Mouse (Mus musculus) heart, postnatal 14 days (tissue): ENCODE measurements at regions not wholly inside any gene's neighbourhood (a gene's known extent, or its start where the extent isn't known, plus 50 kb on each side); places are given as distances from the start of the nearest gene placed in this dataset.
A peak's percentile ranks its signal among the peaks of the same experiment; 100 is the strongest.

Experiments
- DNase-seq, 2 experiments: peaks; one replicate each; pipeline ENCODE4 v3.0.0; 2021 to 2022
- intact Hi-C: fragments of 180-260 bp; cut with DNase I; formaldehyde crosslinking; loops from one replicate; pipeline ENCODE4 v1.15.1; 2025

DNA sequence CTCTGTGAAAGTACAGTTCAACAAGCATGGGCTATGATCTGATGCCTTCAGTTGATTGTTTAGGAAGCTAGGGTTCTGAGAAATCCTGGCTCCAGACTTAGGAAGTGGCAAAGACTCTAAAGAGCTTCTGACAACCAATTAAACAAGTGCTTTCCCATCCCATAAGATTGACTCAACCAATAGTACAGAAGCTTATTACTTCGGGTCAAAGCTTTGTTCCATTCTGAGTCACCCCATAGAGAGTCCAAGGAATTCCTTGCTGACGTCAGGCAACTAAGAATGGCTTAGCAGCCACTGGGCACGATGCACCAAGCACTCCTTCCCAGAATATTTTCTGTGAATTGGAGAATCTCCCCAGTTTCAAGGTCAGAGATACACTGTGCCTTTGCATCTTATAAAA, 59.0 kb upstream of the Ntm start:
- no peak for DNase-seq
- intact Hi-C loops: no loop called here

DNA sequence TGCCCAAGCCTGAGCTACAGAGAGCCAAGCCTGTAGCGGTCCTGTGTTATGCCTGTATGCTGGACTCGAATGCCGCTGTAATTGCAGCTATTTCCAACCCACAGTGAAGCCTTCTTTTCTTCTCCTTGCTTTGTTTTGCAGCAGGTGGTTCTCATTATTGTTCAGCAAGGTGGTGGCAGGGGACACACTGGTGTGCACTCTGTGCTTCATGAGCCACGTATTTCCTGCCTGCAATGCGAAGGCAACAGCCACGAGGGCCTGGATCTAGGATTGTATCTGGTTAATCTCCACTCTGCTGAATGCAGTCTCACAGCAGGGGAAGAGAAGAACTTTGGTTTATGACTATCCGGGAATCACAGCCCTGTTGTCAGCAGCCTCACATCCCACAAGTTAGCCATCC, 62.3 kb upstream of the Ntm start:
- intact Hi-C loops: no loop called here
- DNase-seq: no peak

DNA sequence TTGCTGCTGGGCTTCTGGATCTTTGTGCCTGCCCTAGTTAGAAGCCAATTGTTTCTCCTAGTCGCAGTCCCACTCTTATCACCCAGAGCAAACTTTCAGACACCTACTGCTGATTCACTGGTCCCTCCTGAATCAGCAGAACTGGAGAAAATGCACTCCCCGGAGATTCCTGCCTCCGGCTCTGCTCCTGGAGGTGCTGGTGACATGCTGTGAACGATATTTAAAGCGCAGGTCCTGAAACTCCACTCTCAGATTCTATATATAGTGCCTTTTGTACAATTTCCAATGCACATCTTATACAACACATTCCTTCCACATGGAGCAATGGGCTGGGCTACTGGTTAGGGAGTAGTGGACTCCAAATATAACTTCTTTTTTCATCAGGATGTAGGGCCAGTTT, 64.0 kb upstream of the Ntm start:
- no peak for DNase-seq
- intact Hi-C loops: no loop called here

DNA sequence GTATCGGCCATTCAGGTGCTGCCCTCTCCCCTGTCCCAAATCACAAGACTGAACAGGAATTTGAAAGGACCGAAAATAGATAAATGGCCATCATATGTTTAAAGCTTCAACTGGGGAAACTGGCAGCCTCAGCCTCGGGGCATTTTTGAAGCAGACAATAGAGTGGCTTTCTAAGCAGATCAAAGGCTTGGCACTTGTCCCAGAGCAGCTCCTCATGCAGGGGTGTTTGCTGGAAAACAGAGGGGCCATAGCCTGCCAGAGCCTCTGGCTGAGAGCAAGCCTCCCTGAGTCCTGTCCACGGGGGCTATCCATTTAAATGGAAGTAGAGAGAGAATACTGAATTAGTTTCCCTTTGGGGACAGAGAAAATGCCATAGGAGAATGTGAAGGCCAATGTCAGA, 77.5 kb upstream of the Ntm start:
- intact Hi-C loops: no loop called here
- DNase-seq: no peak

DNA sequence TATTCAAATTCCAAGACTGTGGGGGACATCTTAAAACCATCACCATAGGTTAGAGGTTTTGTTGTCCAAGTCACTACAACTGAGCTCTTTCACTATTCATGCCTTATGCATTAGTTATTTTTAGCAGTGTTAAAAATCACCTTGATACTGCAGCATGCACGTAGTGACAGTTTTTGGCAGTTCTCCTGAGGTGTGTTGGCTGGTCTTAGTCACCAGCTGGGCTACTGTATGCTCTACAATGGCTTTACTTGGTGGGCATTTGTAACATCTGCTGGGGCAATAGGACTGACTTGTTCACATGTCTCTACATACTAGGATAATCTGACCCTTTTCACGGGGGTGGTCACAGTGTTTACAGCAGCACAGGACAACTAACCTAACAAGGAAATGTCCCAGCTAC, 101.6 kb upstream of the Ntm start:
- intact Hi-C loops: no loop called here
- DNase-seq: no peak

DNA sequence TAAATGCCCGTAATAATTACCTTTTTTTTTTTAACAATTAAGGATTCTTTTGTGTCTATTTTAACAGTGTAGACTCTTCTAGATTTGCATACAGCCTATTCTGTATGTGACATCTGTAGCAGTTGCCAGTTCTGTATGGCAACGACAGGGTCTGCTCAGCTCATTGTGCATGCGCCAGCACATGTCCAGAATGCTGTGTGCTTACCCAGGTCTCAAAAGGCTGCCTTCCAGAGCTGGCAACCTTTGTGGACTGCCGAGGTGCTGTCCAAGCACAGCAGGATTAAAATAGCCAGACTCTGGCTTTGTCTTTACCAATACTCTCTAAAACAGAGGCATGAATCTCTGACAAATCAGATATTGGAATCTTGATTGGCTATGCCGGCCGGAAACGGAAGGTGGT, 105.0 kb upstream of the Ntm start:
- intact Hi-C loops: no loop called here

DNA sequence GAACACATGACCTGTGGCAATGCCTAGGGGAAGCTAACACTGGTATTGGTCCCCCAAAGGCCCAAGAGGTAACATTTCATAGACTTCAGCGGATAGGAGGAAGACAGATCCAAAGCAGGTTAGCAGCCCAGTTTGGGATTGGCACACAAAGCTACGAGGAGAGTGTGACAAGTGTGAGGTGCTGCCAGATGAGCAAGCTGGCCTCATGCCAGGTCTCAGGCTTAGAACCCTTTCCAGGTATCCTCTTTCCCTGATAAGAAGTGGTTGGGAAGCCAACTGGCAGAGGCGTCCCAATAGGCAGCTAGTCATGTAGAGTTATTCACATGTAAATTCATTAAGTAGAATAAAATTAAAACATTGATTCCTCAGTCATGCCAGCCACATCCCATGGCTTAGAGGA, 112.3 kb upstream of the Ntm start:
- intact Hi-C loops: no loop called here
- DNase-seq: peak; percentile 53 to 63

More for the DNA sequence above, 105.0 kb upstream of the Ntm start:
- DNase-seq: peak; percentile 6 to 13

DNA sequence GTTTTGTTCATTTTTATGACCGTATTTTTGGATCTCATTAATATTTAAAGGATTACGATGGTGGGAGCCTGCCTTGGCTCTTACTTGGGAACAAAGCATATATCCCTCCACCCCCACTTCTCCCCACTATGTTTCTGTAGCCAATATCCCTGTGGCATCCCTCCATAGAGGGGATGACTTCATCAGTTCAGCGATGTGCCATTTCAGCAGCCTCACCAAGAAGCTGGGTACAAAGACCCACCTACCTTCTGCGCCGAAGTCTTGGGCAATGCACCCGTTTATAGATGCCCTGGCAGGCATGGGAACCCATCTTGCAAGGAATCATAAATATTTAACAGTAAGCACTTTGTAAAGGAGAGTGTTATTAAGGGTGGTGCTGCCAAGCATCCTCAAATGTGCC, 113.1 kb upstream of the Ntm start:
- intact Hi-C loops: no loop called here
- no peak for DNase-seq

DNA sequence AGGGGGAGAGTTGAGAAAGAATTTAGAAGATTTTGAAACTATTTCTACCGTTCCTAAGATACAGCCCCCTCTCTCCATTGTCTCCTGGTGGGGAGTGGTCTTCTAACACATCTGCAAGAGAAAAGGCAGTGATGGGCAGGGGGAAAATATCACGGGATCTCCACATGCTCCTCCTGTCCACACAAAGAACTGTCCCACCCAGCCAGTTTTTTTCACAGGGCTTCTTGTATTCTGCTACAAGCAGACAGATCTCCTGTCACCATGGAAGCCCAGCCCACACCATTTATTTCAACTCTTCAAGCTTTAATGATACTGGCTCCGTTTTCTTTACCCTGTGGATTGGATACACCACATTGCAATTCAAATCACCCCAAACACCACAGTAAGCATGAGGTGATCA, 113.5 kb upstream of the Ntm start:
- DNase-seq: no peak
- intact Hi-C loops: no loop called here

DNA sequence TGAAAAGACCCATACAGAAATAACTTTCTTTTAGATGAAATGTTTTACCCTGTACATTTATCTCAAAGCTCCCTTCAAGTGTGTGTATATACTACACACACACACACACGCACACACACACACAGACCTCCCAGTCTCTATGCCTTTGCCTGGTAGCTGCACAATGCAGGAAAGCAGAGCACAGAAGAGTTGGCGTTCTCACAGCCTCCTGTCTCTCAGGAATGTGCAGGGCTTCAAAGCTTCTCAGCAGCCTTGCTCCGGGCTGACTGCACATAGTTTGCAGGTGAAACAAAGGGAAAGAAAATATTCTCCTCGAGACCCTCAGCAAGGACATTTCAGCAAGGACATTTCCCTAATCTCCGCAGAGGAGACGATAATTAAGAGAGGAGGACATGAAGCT, 139.0 kb upstream of the Ntm start:
- intact Hi-C loops: no loop called here

DNA sequence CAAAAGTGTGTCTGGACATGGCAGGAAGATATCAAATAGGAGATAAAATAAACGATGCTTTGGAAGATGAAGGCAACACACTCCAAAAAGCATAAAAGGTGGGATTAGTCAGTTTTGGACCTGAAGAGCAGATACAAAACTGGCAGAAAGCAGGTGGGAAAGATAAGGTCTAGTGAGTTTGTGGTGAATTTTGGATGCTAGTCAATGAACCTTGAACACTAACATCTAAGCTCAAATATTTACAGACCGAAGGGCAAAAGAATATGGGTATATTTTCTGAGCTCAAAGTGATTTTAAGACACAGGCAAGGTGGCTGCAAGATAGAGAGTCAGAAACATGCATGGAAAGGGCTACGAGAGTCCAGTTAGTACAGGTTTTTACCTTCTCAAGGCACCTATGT, 159.4 kb upstream of the Ntm start:
- DNase-seq: no peak
- intact Hi-C loops: no loop called here

More for the DNA sequence above, 139.0 kb upstream of the Ntm start:
- no peak for DNase-seq

DNA sequence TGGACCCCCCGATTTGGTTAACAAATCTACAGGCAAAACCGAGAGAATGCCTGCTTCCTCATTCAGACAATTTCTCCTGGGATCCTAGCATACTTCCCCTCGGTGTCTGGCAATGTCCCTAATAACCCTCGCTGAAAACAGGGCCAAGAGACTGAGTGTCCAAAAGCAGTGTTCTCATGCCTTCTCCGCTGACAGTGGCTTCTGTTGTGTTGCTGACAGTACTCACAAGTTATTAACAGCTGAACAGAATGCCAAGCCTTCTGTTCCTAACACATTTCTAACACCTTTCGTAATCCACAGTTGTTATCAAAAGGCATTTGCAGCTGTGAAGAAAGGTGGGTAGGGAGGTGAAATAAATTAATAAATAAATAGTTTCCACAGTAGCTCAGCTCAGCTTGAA, 166.2 kb upstream of the Ntm start:
- intact Hi-C loops: no loop called here
- DNase-seq: peak in 1 of 2 experiments; percentile 9

DNA sequence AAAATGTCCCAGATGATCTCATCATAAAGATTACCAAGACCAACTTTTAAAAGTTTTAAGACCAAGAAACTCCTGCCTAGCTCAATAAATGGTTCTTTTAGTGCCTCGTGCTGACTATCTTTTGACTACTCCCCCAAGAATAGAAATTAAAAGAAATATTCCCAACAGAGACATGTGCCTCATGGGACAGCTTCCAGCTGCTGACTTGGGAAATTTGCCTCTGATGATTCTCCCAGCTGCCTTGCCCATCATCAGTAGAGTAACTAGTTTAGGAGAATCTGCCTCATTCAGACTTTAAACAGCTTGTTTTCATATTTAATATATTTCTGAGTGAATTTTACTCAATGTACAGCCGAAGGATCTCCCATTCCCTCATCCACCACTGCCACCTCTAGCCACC, 168.7 kb upstream of the Ntm start:
- intact Hi-C loops: no loop called here
- no peak for DNase-seq

DNA sequence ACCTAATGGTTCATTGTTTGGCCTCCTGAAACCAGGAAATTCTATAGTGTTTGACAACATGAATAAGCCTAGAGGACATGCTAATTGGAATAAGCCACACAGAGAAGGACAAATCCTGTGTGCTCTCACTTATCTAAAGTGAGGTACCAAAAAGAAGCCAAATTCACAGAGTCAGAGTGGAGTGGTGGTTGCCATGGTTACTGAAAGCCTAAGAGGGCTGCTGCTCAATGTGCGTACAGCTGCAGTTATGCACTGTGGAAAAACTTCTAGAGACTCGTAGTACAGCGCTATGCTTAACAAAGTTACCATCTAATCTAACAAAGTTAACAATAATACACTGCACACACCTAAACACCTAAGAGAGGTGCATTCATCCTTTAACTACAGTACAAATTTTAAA, 171.4 kb upstream of the Ntm start:
- intact Hi-C loops: no loop called here
- no peak for DNase-seq

DNA sequence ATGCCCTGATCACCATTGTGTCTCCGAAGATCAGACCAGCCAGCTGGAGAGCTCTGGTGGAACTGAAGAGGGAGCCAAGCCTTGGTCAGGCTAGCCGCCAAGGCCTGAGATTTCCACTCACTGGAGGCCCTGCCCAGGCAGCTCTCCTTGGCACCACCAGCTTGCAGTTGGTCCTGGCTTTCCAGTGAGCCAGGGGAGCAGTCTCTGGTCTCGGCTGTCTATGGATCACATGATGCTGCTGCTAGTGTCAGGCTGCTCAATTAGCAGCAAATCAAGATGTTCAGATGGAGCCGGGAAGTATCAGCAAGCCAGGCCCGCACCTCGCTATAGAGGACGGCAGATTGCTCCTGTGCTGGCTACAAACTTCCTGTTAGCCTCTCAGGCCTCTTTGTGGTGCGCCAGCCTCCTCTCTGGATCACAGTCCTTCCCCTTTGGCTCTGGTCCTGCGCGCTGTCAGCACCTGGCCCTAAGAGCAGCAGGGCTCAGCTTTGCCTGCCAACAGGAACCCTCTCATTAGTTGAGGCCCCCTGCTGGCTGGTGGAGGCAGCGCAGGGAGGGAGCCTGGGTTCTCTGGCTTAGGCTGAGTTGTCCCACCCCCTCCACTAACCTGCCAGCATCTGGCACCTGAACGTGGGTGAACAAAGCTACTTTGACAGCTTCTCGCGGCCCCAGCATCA, 174.8 kb upstream of the Ntm start:
- DNase-seq: peak; percentile 86 to 95
- intact Hi-C loops: loop anchor here (2.0 to 5.0 kb wide), 2 partner anchors 135 to 475 kb away; no protein-coding TSS in a partner anchor

DNA sequence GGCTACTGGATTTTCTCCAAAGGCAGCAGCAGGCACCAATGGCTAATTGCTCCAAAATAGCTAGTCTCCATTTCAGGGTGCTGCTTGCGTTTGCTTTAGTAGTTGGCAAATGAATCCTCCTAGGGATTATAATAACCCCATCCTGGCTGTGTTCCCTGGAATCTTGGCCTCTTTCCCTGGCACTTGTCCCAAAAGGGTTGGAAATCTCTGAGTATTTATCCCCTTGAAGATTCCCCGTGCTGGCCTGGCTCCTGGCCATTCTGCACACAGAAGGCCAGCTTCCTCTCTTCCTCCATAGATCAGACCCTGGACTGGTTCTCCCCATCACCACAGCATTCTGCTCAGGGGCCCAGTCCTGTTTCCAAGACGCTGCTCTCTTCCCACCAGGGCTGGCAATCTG, 177.2 kb upstream of the Ntm start:
- intact Hi-C loops: no loop called here
- DNase-seq: peak; percentile 53 to 71

DNA sequence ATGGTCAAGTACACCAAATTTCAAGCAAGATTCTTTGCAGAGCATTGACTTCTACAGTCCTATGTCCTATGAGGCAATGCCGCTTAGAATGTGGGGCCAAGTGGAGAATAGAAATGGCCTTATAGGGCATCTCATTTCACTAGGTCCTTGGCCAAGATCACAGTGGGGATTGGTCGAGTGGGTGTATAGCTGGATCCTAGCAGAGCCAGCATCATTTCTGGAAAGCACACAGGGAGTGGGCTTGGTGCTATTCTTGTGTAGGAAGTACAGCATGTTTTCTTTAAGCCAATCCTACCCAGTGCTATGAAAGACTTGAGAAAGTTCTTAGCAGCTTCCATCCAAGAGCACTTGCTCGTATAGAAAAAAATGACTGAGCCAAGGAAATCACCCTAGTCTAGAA, 178.2 kb upstream of the Ntm start:
- no peak for DNase-seq
- intact Hi-C loops: no loop called here

DNA sequence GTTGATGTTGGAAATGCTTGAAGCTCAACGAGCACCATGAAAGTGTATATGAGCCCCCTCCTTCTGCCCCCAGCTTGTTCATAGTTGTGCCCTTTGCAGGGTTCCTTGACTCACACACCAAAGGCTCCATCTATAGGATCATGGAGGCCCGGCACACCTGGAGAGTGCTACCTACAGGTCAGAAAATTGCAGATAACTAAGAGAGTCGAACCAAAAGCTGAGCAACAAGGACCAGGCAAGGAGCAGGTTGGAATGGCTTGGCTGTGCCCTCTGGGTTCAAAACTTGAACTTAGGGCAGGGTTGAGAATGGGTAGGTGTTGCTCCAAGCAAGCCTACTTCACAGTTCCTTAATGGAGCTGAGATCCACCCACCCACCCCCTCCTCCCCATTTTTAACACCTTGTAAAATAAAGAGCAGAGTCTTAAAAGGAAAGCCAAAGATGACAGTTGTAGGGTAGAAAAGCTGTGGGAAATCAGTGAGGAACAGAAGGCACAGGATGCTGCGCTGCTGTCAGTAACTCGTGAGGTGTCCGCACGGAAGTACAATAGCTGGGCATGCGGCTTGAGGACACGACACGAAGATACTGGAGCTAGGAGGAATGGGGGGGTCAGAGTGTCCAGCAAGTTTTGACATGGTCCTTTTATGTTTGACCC, 180.0 kb upstream of the Ntm start:
- DNase-seq: no peak
- intact Hi-C loops: no loop called here

DNA sequence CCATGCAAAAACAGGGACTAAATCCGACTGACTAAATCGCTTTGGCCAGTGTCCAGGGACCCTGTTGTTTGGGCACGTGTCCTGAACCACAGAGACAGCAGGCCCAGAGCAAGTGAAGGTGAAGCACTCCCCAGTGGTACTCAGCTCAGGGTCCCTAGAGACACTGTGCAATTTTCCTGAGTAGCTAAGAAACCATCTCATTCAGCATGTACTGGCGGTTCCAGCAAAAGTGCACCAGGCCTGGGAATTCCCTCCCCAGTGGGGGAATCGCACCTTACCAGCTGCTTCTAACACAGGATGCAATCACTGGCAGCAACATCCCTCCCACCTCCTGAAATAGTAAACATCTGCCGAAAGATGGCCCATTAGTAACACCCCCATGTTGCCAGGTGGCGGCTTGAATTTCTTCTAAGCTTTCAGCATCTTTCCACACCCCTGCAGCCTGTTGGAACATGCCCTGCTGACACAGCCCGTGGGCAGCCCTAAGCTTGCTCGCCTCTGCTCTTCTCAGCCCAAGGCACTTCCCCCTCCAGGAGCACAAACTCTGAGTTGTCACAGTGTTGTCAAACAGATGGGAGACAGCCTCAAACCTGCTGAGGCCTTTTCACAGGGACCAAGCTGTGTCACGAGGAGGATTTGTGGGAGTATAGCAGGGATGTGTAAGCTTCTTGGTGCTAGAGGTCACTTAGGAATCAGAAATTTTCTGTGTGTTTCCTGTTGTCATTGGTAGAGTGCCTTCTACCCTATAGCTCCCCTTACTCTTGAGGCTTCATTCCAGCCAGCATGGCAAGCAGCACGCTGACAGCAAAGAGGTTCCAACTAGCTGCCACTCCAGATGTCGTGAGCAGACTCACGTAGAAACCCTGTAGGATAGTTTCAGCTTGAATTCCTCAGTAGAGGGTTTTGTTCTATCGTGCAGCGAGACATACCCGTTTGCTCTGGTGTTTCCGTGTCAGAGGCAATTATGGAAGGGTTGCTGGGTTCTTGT, 186.8 kb upstream of the Ntm start:
- no peak for DNase-seq
- intact Hi-C loops: no loop called here

DNA sequence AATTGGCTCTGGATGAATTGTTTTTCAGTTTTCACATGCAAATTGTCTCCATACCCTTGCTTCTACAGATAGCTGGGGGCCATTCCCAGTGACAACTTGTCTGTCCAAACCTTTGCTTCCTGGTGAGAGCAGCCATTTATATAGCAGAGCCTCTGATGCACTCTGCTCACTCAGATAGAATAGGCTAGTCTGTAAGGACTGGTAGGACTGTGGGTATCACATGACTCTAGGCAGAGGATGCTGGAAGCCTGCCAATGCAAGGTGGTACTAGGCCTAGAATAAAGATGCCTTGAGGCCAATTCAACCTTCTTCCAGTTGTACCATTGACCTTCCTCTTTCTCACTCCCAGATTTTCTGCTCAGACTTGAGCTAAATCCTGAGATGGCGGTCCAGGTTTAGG, 188.2 kb upstream of the Ntm start:
- intact Hi-C loops: no loop called here
- DNase-seq: no peak

DNA sequence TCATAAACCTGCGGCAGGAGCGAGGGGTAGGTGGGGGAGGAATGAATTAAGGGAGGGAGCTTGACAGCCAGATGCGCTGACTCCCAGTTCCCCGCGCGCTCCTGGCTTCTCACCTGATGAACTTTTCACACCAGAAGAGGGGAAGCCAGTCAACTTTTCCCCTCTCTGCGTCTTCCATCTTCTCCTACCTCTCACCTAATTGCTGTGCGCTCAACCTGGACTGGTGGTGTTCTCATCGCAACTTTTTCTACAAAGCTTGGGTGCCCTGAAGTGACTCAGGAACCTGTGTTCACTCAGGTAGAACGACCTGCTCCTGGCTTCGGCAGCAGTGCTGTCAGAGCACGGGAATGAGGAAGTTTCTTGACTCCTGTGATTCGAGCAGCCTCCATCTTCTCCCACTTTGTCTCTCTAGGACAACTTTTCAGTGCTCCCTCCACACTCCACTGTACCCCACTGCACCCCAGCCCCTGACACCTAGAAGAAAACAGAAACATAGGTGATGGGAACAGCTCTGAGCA, 203.4 kb upstream of the Ntm start:
- DNase-seq: no peak
- intact Hi-C loops: no loop called here
